Mouse (Mus musculus) right cerebral cortex, postnatal 10 days (tissue): ENCODE measurements around the gene Ptprm.

Experiments
- DNase-seq, 2 experiments: peaks; one replicate each; pipeline ENCODE4 v3.0.0; 2021; ENCODE audit warnings: low spot score in 2 of 2

Ptprm gene

DNA sequence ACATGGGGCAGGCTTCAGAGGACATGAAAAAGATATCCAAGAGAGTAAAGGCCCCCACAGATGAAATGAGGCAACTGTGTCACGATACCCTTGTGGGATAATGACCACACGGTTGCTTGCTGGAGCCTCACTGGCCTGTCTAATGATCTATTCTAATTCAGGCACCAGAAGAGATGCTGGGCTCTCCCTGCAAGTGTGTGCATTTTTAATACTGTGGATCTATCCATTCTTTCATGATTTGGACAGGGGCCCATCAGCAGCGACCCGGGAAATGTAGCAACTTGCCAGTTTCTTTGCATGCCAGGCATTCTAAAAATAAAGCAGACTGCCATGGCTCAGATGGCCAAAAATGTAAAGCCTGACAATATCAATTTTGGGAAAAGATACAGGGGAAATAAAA lies 280.7 kb downstream of the Ptprm start:
- peak; percentile 31 to 42 for DNase-seq

DNA sequence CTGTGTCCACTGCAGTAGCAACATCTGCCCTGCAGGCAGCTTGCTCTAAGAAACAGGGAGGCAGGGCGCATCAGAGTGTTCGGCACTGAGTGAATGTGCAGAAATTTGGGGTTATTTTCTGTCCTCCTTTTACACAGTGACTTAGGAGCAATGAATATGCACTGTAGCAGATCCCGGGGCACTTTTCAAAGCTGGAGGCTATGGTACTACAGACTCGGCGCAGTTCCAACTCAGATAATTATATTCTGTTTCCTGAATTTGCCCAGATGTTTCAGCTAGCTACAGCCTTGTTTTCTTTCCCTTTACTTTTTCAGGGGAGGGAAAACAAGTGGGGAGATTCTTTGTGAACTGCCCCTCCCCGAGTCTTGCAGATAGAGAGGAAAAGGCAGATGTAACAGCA lies 281.1 kb downstream of the Ptprm start:
- DNase-seq: peak in 1 of 2 experiments; percentile 39

DNA sequence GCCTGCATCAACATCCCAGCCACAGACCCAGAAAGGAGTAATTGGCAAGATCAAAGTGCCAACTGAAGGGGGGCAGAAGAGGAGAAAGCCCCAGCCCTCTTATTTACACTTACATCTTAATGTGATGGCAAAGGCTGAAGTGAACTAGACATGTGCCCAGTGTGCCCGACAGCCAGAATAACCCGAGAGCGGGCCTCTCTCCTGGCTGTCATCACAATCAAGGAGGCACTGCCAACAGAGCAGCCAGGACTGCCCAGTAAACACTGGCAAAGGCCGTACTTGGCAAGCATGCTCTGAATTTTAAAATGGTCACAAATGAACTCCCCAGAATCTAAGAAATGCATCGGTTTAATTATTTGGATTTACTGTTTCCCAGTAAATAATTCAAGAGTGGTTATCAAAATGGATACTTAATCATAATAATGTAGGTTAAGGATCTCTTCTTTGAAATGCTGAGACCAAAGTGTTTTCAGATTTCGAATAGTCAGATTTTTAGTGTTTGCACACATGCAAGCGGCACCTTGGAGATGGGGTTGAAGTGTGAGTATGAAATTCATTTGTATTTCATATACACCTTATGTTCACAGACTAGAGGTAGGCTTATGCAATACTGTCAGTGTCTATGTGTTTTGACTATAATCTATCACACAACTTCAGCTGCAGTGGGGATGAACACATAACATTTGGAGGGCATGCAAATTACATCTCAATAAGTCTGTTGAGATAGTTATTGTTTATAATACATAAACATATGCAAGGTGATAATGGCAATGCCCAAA lies 282.8 kb downstream of the Ptprm start:
- peak; percentile 76 to 77 for DNase-seq

DNA sequence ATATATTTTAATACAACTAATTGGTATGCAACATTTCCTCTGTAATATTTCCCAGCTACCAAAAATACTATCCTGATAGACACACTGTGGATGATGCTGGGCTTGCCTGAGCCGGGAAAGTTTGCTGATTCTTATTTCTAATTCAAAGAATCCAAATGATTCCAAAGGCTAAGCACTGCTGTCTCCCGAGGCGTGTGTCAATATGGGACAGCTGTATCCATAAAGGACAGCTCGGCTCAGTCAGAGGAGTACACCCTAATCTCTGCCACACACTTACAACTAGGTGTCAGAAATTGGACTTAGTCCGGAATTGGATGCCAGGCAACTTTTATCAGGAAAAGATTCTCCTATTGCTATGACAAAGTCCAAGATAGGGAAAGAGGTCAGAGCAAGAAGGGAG lies 290.6 kb downstream of the Ptprm start:
- DNase-seq: no peak

DNA sequence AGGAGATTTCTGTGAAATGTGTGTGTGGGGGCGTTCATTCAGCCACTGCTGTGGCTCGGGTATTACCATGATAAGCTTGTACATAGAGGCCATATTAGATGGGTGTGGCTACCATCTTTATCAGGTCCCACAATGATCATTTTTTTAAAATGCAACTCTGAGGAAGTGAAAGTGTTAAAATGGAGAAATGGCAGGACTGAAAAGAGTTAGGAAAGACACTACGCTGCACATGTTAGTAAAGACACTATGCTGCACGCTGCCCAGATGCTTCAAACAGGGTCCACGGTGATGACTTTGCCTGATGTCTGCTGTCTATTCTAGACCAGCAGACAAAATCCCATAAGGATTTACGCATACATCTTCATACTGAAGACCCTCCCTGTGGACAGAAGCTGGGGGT lies 298.6 kb downstream of the Ptprm start:
- DNase-seq: no peak

DNA sequence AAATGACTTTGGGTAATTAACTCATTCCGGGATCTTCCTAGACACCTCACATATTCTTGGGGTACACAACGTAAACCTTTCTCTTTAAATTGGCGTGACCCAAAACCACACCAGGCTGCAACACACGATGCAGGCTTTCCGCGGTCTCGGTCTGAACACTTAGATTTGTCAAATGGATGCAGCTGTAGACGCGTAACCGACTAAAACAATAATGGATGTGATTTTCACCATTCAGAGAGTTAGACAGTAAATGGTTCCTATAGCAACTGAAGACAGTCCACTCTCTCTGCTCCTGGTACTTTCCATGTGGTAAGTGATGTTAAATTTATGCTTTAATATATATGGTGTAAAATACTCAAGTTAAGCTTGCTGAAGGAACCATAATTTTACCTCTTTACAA lies 300.1 kb downstream of the Ptprm start:
- DNase-seq: no peak

DNA sequence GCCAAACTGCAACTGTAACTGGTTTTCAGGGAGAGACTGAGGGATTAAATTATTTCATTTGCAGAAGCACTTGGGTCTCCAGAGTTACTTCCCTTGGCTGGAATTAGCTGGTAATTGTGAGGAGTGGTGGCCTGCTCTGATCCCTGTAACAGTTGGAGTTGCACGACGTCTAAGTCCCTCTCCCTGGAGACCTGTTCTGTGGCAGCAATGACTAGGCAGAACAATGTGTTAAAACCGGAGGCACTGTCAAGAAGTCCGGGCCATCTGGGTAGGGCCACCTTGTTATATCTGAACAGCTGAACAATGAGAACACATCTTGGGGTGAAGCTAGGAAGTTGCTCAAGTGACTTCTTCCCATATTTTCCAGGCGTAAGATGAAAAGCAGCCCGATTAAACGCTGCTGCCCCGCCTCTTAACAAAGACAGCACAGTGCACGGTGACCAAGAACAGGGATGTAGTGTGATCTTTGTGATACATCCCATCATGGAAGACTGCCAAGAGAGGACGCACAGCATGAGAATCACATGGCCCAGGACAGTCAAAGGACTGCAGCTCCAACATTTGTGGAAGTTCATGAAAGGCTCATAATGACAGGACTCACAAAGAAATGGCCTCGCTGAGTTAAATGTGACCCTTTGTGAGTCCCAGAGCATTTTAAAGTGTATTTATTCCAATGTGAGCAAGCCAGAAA lies 301.5 kb downstream of the Ptprm start:
- DNase-seq: no peak

DNA sequence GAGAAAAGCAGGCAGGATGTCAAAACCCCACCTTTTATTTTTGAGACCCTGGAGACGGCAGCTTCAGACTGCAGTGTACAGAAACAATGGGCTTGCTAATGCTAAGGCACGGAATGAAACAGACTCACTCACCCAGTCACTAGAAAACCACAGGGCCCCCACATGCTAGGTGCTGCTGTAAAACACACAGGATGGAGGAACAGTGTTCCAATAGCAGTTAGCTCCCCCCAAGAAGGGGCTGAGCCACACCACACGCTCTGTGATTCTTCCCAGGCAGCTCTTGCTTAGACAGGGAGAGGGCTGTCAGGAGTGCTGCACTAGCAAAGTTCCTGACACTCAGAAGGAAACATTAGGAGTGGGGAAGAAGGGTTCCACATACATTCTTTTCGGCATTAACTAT lies 306.6 kb downstream of the Ptprm start:
- peak in 1 of 2 experiments; percentile 33 for DNase-seq

DNA sequence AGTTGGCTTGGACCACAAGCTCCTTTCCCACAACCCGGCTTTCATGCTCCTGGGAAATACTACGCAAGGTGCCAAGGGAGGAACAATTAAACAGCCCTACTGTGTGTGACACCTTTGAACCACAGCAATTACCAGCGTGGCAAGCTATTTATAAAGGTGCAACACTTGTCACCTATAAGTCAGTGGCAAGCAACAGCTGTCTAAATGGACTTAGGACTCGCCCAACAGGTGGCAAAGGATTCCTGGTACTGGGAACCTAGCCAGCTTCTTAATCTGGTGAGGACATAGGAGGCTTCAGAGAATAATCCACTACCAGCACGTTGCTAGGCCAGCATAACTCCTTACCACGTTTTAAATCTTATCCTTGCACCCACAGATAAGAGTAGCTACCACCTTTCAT lies 315.7 kb downstream of the Ptprm start:
- no peak for DNase-seq

DNA sequence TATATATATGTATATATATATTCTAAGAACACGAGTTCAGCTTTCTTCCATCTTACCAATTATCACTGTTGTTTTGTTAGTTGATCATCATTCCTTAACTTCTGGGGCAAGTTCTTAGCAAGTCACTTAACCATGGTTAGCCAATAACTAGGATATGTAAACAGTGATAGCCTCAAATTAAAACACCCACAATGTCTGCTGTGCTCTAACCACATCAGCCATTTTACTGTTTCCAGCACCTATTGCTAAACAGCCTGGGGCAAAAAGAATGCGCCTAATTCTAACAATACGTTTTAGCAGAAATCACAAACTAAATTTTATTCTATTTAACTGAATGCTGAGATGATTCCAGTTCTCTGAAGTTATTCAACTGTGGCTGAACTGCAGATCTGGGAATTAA lies 320.7 kb downstream of the Ptprm start:
- no peak for DNase-seq

DNA sequence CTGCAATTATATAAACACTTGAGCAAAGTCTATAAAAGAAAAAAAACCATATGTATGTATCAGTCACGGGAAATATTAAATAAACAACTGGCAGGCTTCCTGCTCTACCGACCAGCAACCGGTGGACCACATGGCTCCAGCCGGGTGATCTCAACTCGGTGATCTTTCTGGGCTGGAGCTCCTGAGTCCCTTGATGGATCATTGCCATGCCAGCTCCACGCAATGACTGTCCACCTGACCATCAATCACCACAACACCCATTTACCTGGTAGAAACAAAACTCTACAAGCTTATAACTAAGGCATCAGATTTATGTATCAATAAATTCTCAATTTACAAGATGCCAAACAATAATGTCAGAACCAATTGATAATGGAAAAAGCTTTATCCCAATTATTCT lies 322.2 kb downstream of the Ptprm start:
- DNase-seq: no peak

DNA sequence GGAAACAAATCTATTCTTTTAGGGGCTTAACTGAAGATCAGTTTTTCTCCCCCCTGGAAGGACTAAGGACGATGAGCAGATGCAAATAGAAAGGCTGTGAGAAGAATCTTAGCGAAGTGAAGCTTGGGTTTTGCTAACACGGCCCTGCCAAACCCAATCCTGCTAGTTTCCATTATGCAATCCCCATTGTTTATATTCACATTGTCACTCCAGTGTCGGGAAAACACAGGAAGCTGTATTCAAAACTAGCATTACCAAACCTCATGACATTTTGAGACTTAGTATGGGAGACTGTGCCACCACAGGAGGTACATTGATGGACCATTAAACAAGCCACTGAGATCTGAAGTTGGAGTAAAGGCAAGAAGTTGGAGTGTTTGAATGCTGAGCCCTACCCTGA lies 322.9 kb downstream of the Ptprm start:
- no peak for DNase-seq

DNA sequence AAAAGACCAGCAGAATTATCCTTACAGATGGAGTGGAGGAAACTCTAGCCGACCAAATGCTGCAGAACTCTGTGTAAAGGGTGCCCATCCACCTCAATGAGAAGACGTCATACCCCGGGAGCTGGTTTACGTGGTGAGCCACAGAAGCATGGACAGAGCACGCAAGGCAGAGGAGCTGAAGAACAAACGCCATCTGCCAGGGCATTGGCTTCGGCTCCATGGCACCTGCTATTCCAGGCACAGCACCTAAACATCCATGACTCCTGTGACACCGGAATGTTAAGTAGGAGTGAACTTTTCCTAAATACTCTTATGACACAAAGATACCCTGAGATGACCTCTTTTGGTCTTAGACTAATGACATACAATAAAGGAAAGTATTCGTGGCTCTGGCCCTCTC lies 327.0 kb downstream of the Ptprm start:
- no peak for DNase-seq

DNA sequence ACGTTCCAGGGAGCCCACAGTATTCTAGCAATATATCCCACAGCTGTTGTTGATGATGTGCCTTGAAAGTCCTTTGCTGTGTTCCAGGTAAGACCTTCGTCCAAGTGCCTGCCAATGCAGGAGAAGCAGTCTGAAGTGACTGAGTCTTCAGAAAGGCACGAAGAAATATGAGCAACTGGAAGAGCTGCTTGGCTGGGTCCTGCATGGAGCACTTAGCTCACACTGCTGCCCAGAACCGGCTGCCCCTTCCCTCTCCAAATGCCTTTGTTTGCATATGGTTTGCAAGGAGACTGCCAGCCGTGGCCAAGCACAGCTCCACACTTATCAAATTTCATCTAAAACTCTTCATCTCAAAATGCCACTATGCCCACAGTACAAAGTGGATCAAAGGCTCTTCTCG lies 337.8 kb downstream of the Ptprm start:
- DNase-seq: no peak

DNA sequence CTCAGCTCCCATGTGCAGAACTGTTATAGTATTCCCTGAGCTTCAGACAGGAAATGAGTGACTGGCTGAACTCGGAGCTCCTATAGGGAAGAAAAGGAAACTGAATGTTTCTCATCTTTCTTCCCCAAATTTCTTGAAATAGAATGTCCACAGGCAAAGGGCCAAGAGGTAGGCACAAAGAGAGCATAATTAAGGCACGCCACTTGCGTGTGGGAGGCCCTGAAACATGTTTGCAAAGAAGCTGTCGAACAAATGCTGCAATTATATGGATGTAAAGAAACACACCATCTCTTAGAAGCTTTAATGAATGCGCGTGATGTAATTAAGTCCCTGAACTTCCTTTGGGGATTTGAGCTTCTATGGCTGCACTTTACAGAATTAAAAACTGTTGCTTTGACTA lies 341.0 kb downstream of the Ptprm start:
- DNase-seq: peak; percentile 37 to 40

DNA sequence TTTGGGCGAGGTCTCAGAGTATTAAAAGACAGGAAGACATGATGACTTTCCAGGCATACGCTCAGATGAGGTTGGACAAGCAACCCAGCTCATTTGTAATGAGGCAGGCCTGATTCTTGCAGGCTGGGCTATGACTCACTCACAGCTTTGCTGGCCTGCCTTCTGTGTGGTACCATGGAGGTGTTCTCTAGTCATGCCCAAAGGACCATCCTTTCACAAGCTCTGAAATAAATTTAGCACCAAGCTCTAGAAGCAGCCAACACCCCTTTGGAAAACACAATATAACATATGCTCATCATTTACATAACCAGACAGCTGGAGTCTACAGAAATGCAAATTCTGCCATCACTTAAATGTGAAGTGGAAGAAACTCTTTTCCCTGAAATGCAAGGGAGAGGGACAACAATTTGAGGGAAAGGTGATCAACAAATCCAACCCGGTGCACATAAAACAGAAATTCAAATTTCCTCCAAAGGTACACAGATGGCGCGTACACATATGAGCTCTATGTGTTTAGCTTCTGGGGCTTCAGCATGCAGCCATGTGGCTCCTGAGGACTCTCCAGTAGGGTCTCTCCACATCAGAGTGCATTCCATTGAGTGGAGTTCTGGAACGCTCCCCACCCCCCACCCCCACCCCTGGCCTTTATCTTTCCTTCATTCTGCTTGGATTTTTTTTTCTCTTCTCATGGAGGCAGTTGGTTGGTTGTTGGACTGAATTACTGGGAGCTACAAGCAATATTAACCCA lies 342.2 kb downstream of the Ptprm start:
- peak; percentile 63 to 77 for DNase-seq

DNA sequence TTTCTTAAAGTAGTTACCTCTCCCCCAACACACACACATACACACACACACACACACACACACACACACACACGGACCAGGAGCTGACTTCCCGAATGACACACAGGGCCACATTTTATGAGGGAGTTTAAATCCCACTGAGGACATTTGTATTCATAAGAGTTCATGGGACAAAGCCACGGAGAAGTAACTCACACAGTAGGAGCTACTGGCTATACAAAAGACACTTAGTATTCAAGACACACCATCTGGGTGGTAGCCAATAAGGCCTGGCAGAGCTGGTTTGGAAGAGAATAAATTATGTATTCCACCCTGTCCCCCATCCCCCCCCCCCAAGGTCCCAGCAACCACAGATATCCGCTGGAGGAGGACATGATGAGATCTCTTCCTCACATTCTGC lies 344.1 kb downstream of the Ptprm start:
- DNase-seq: peak; percentile 45 to 49

DNA sequence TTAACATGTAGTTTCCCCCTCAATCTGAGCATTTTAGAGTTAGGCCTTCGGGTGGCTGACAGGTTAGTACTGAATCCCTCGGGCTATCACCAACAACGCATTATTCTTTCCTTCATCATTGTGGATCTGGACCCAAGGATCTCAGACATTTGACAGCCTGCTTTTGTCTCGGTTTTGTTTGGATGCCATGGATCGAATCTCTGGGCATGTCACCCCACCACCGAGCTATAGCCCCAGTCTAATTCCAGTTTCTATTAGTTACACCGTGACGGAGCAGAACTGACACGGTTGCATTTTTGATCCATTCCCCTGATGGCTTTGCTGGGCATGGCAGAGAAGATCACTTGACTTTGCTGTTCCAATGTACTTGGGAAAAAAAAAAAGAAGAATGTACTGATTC lies 346.1 kb downstream of the Ptprm start:
- no peak for DNase-seq

DNA sequence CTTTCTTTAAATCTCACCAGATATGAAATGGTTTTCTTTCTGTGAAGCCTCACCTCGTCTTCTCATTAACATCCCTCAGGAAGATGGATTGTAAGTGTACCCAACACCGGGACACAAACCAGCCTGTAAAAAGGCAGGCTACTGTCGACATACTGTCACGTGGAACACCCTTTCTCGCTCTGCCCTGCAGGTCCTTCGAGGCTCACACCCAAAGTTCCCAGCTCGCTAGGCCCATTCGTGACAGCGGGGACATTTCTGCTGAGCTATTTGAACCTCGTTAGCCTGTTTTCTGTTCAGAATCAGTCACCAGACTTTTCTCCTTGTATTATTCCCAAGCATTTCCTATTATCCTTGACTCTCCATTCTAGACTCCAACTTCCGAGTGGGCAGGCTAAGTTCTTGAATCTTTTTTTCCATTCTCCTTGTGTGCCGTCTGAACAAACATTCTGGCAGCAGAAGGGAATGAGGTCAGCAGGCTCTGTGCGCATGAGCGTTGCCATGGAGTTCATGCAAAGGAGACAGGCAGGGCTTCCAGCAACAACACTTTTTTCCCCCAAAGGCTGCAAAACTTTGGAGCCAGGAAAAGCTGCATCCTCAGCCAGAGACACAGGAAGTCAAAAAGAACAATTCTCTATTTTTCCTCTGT lies 347.4 kb downstream of the Ptprm start:
- DNase-seq: peak; percentile 88 to 94

DNA sequence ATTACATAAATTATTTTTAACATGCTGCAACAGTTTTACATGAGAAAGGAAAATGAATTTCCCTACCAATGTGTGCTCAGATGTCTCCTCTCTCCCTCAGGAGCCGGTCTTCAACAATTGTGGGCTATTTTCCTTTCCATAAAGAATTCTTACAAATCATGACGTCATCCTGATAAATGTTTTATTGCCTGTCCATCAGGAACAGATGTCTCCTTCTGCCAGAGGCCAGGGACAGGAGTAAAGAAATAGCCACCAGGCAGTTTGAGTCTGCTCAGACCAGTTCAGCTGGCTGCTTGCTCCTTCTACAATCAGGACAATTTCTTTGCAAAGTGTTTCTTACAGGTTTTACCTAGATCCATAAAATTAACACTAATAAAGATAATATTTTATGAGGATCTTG lies 357.4 kb downstream of the Ptprm start:
- DNase-seq: no peak

DNA sequence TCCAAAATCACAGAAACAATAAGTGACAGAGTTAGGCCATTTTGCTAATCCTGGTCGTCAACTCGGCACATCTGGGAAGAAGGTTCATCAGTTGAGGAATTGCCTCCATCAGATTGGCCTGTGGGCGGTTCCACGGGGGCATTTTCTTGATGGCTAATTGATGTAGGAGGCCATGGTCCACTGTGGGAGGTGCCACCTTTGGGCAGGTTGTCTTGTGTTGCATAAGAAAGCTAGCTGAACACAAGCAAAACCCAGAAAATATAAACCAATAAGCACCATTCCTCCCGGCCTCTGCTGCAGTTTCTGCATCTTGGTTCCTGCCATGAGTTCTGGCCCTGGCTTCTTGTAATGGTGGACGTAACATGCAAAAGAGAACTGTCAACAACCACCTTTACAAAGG lies 358.2 kb downstream of the Ptprm start:
- DNase-seq: no peak

DNA sequence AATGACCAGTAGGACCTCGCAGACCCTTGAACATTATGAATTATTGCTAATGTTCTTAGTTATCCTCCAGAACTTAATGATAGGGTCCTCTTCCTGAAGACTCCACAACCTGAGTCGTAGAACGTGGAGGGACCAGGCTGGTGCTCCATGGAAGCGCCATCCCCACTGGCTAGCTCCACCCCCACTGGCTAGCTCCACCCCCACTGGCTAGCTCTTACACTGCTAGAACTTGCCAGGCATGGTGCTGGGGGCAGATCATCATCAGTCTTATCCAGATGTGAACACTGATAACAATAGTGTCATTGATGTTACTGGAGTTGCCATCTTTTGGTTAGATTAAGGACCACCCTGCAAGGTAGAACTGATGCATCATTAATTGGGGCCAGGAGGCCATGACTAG lies 362.4 kb downstream of the Ptprm start:
- no peak for DNase-seq
